Mouse (Mus musculus) central nervous system, embryonic 14 days (tissue): ENCODE data around the gene Nup35. TPM values are rescaled to one million over a fixed set of nuclear protein-coding genes. Genes with fewer than 3 reads are reported as not detected.

Experiments
- polyA plus RNA-seq: library from polyadenylated mRNA; depleted of rRNA; stranded (reverse); fragments of >200 nt; gene quantifications from 2 replicates; pipeline ENCODE4 v1.2.3, GENCODE M21; 2012; rRNA removed

The Nup35 gene
- polyA plus RNA-seq: 50.4 and 54.9 TPM in 2 replicates

DNA sequence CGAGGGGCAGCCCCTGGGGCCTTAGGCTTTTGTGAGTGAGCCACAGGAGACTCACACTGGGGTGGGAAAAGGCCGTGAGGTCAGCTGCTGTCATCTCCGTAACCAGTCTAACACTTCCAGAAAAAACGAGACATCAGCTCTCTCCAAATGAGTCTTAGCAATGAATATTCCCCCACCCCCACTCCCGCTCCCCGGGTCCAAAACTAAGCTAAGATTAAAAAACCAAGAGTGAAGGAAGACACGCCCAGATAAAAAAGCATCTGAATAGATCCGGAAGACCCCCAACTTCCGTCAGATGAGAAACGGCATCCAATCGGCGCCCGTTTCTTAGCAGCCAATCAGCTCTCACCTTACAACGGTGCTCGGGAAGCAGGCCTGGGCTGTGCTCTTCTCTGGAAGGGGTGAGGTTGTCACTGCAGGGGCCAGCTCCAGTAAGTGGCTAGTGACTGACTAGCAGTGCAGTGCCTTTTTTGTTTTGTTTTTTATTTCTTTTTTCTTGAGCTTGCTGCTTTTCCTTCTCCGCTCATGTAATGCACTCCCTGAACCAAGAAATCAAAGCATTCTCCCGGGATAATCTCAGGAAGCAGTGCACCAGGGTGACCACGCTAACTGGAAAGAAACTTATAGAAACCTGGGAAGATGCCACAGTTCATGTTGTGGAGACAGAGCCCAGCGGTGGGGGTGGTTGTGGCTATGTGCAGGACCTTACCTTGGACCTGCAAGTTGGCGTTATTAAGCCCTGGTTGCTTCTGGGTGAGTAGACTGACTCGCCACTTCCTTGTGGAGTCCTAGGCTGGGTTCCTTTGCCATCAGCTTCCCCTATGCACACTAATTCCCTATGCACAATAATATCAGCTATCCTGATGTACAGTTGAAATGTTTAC, at the start of gene Nup35, which contains the start of gene Dusp19:
Nup35 (plus strand) TSS at position 383 of the 884 bp plus-strand sequence.
Dusp19 (plus strand) TSS at position 192 of the 884 bp plus-strand sequence.

DNA sequence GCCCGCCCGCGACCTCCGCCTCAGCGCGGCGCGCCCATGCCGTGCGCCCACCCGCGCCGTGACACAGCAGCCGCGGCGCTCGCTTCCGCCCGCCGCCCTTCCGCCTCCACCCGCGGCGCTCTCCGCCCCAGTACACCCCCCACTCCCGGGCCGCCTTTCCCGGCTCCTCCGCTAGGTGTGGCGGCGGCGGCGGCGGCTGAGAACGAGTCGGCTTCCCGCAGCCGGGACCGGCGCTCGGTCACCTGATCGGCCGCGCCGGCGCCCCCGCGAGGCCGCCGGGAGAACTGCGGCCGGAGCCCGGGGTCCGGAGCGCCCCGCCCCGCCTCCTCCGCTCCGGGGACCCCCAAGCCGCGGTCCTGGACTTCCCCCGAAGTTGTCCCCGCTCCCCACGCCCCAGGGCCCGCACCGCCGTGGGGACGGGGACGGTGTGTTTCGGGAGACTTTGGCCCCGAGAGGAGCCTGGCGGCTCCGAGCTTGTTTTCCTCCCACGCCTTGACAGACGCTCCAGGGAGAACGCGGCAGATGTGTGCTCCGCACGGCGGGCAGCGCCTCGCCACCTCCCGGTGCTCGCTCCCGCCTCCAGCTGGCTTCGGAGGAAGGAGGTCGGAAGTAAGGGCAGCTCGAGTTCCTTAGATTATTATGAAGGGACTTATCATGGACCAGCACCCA, 35.9 kb upstream of the Nup35 start, which contains the start of gene Nckap1:
Nckap1 (minus strand) TSS at position 338 of the 669 bp plus-strand sequence.

Other genes starting within 250 kb of the Nup35 start
- gene Frzb, start 169.6 kb upstream of the Nup35 start, polyA plus RNA-seq: 3.5 and 7.9 TPM in 2 replicates
- 90.5 and 99.0 TPM in 2 replicates for gene Nckap1, start 35.9 kb upstream of the Nup35 start, polyA plus RNA-seq
- gene Dusp19, start 191 bp upstream of the Nup35 start, polyA plus RNA-seq: 13.5 and 14.1 TPM in 2 replicates